Mouse (Mus musculus) thymus, adult 2 months (tissue): Measurements from ENCODE around the gene Isoc2b.

Experiments used
- CTCF ChIP-seq: fragments of 200-500 bp; IDR thresholded peaks from 2 replicates; pipeline ENCODE4 v1.5.1; 2012; ENCODE audit warnings: mild to moderate bottlenecking, control low read depth, low read length, moderate library complexity, borderline replicate concordance; ENCODE audit not compliant: control insufficient read depth, poor library complexity, insufficient read depth; ENCODE audit errors: extremely low read depth
- POLR2A ChIP-seq: fragments of 200-500 bp; IDR thresholded peaks from 2 replicates; pipeline ENCODE4 v1.6.1; 2012; ENCODE audit warnings: mild to moderate bottlenecking, low read length, control low read depth, moderate library complexity; ENCODE audit not compliant: control insufficient read depth, poor library complexity, insufficient read depth; ENCODE audit errors: extremely low read depth

- TF ChIP-seq CTCF, result no peak
- no peak for TF ChIP-seq POLR2A
Observed at GRCm38 (mm10) chr7:4849372-4849771, 20.7 kb downstream of the Isoc2b start.
